Mouse (Mus musculus) heart, adult 2 months (tissue): ENCODE results near the gene Top3b.

Source experiments
- CTCF ChIP-seq: fragments of 200-600 bp; IDR thresholded peaks from 2 replicates; pipeline ENCODE4 v1.8.1; 2022; ENCODE audit warnings: antibody characterized with exemption, mild to moderate bottlenecking, moderate library complexity
- EP300 ChIP-seq: fragments of 200-500 bp; IDR thresholded peaks from 2 replicates; pipeline ENCODE4 v1.6.1; 2011; ENCODE audit warnings: low read depth, low read length, control low read depth; ENCODE audit not compliant: insufficient read depth
- POLR2A ChIP-seq: fragments of 200-500 bp; IDR thresholded peaks from 2 replicates; pipeline ENCODE4 v1.6.1; 2011; ENCODE audit warnings: mild to moderate bottlenecking, low read depth, low read length, control low read depth; ENCODE audit not compliant: insufficient read depth

DNA sequence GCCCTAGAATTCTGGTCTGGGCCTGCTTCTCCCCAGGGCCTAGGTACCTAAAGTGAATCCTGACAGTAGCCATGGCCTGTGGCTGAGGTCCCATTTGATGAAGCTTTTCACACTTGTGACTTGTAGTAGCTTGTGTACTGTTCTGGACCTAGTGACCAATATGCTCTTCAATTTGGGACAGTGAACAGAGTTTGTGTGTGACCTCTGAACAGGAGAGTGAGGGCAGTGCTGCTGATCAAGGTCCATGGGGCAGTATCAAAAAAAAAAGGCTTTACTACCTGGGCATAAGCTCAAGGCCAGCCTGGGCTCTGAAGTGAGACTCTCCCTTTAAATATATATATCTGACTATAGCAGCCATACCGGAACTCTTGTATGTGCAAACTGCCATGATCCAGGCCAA lies 17.8 kb downstream of the Top3b start:
- TF ChIP-seq CTCF (no peak), POLR2A (no peak), EP300 (no peak)
